Mouse (Mus musculus) neural tube, embryonic 11.5 days (tissue): Measurements from ENCODE around the gene Rbm47. TPM values are rescaled to one million over a fixed set of nuclear protein-coding genes. Genes with fewer than 3 reads are reported as not detected.
"Not testable (repeated sequence)": the region's sequence is repeated elsewhere in the genome, so short reads cannot be mapped to it uniquely, and the experiment has no call there.

Source experiments
- ATAC-seq: fragments of 200-750 bp; cut with Nextera tagmentation; 2 replicates; pipeline ENCODE4 v1.8.0; 2017; ENCODE audit warnings: moderate number of reproducible peaks, mild to moderate bottlenecking, moderate TSS enrichment, moderate library complexity; ENCODE audit not compliant: insufficient read depth, low FRiP score, low TSS enrichment
- DNase-seq: peaks from one replicate; pipeline ENCODE4 v3.0.0-alpha.2; 2015; ENCODE audit warnings: low spot score
- H3K27ac ChIP-seq: fragments of 300-500 bp; sonication (generic); 2 replicates; pipeline ENCODE4 v1.5.1; 2014; ENCODE audit warnings: low read depth, mild to moderate bottlenecking, low read length
- H3K27me3 ChIP-seq: fragments of 300-500 bp; sonication (generic); 2 replicates; pipeline ENCODE4 v1.6.1; 2014; ENCODE audit warnings: mild to moderate bottlenecking, low read length, mixed read lengths; ENCODE audit not compliant: control insufficient read depth, insufficient read depth
- H3K36me3 ChIP-seq: fragments of 300-500 bp; sonication (generic); 2 replicates; pipeline ENCODE4 v1.6.1; 2014; ENCODE audit warnings: mild to moderate bottlenecking, low read length, moderate library complexity, mixed read lengths; ENCODE audit not compliant: control insufficient read depth, insufficient read depth
- H3K4me1 ChIP-seq: fragments of 300-500 bp; sonication (generic); 2 replicates; pipeline ENCODE4 v1.6.1; 2014; ENCODE audit warnings: low read length, mixed read lengths; ENCODE audit not compliant: control insufficient read depth, insufficient read depth
- H3K4me2 ChIP-seq: fragments of 300-500 bp; sonication (generic); 2 replicates; pipeline ENCODE4 v1.6.1; 2014; ENCODE audit warnings: low read depth, mild to moderate bottlenecking, moderate library complexity
- H3K4me3 ChIP-seq: fragments of 300-500 bp; sonication (generic); 2 replicates; pipeline ENCODE4 v1.5.1; 2014; ENCODE audit warnings: low read depth, low read length
- H3K9ac ChIP-seq: fragments of 300-500 bp; sonication (generic); 2 replicates; pipeline ENCODE4 v1.6.1; 2014; ENCODE audit warnings: mild to moderate bottlenecking, low read length
- H3K9me3 ChIP-seq: fragments of 300-500 bp; sonication (generic); 2 replicates; pipeline ENCODE4 v1.6.1; 2016; ENCODE audit warnings: low read length; ENCODE audit not compliant: control insufficient read depth
- WGBS: fragments of 180-500 bp; shearing (Covaris S2); extraction: QIAGEN DNeasy Blood & Tissue Kit; methylation state at CpG from one replicate; pipeline ENCODE4 v1.1.7; 2014; 5-methylcytosine and 5-hydroxymethylcytosine counted together
- polyA plus RNA-seq: library from polyadenylated mRNA; unstranded; fragments of >200 nt; fragmentation: Nextera tagmentation; extraction: Ambion mirVana; gene quantifications from 2 replicates; pipeline ENCODE4 v1.2.1, GENCODE M21; 2014

The Rbm47 gene
- polyA plus RNA-seq, 1 experiment from 2014 or later = 1.9 TPM

- H3K27me3 ChIP-seq = no peaks in the 10 kb centered on the region
- no peaks in the 10 kb centered on the region for H3K36me3 ChIP-seq
- H3K4me1 ChIP-seq = no peaks in the 10 kb centered on the region
- H3K9me3 ChIP-seq = no peaks in the 10 kb centered on the region
- WGBS = 70% methylated on average over 14 of the region's 14 CpGs
- no peak for DNase-seq
- no peak within 1 kb of the TSS for H3K4me3 ChIP-seq
- H3K4me2 ChIP-seq = no peak within 1 kb of the TSS
- H3K27ac ChIP-seq = no peak within 1 kb of the TSS
- no peak within 1 kb of the TSS for H3K9ac ChIP-seq
- ATAC-seq = no peak
Observed at GRCm38 (mm10) chr5:66004134-66004925, 168.6 kb downstream of the Rbm47 start, which contains the start of gene 9130230L23Rik. Gene 9130230L23Rik, minus strand, starts transcription at chr5:66004285.

- no peak for DNase-seq
- Histone ChIP-seq H3K27me3 (no peaks in the 10 kb centered on the region), H3K4me1 (no peaks in the 10 kb centered on the region), H3K9ac (no peak overlapping the region), H3K9me3 (no peaks in the 10 kb centered on the region), H3K4me2 (no peak overlapping the region), H3K4me3 (no peak overlapping the region), H3K27ac (no peak overlapping the region), H3K36me3 (no peaks in the 10 kb centered on the region)
- ATAC-seq = no peak
- WGBS = 75% methylated on average over 5 of the region's 5 CpGs
Observed at GRCm38 (mm10) chr5:66001232-66001631, 171.7 kb downstream of the Rbm47 start.

GRCm38 (mm10) chr5:66000567-66001125, 172.3 kb downstream of the Rbm47 start:
- Histone ChIP-seq H3K9me3 (no peaks in the 10 kb centered on the region), H3K27ac (no peak overlapping the region), H3K4me2 (no peak overlapping the region), H3K9ac (no peak overlapping the region), H3K4me1 (no peaks in the 10 kb centered on the region), H3K27me3 (no peaks in the 10 kb centered on the region), H3K36me3 (no peaks in the 10 kb centered on the region), H3K4me3 (no peak overlapping the region)
- 75% methylated on average over 6 of the region's 6 CpGs for WGBS
- DNase-seq = no peak
- no peak for ATAC-seq

- H3K4me1 ChIP-seq = no peaks in the 10 kb centered on the region
- no peak overlapping the region for H3K9ac ChIP-seq
- H3K4me3 ChIP-seq = no peak overlapping the region
- H3K36me3 ChIP-seq = no peaks in the 10 kb centered on the region
- H3K9me3 ChIP-seq = no peaks in the 10 kb centered on the region
- no peak overlapping the region for H3K4me2 ChIP-seq
- no peaks in the 10 kb centered on the region for H3K27me3 ChIP-seq
- 83% methylated on average over 7 of the region's 7 CpGs for WGBS
- ATAC-seq (no peak), DNase-seq (no peak)
- H3K27ac ChIP-seq = no peak overlapping the region
Observed at GRCm38 (mm10) chr5:66000074-66000473, 172.8 kb downstream of the Rbm47 start.

- WGBS = 91% methylated on average over 7 of the region's 7 CpGs
Observed at GRCm38 (mm10) chr5:65999106-65999505, 173.8 kb downstream of the Rbm47 start.

DNA sequence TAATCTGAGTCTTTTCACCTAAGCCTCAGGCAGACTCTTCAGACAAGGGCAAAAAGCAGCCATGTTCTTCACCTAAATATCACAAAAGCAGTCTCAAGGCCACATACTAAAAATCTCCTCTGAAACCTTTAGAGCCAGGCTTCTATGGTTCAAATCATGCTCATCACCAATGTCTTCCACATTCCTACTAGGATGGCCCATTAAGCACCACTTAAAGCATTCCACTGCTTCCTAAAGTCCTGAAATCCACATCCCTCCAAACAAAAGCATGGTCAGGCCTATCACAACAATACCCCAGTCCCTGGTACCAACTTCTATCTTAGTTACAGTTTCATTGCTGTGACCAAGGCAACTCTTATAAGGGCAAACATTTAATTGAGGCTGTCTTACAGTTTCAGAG, 175.1 kb downstream of the Rbm47 start:
- Histone ChIP-seq H3K4me2 (no peak overlapping the region), H3K9me3 (no peaks in the 10 kb centered on the region), H3K27me3 (no peaks in the 10 kb centered on the region), H3K4me3 (no peak overlapping the region), H3K4me1 (no peaks in the 10 kb centered on the region), H3K27ac (no peak overlapping the region), H3K9ac (no peak overlapping the region), H3K36me3 (no peaks in the 10 kb centered on the region)
- ATAC-seq = no peak
- DNase-seq = no peak

More at GRCm38 (mm10) chr5:65999106-65999505, 173.8 kb downstream of the Rbm47 start:
- Histone ChIP-seq H3K9ac (no peak overlapping the region), H3K9me3 (no peaks in the 10 kb centered on the region), H3K4me3 (no peak overlapping the region), H3K4me2 (no peak overlapping the region), H3K27me3 (no peaks in the 10 kb centered on the region), H3K4me1 (no peaks in the 10 kb centered on the region), H3K27ac (no peak overlapping the region), H3K36me3 (no peaks in the 10 kb centered on the region)
- ATAC-seq = no peak
- no peak for DNase-seq

- no peak overlapping the region for H3K4me3 ChIP-seq
- 84% methylated on average over 6 of the region's 6 CpGs for WGBS
- H3K9ac ChIP-seq = no peak overlapping the region
- H3K27me3 ChIP-seq = no peaks in the 10 kb centered on the region
- H3K27ac ChIP-seq = no peak overlapping the region
- ATAC-seq (no peak), DNase-seq (no peak)
- no peaks in the 10 kb centered on the region for H3K4me1 ChIP-seq
- H3K4me2 ChIP-seq = no peak overlapping the region
- no peaks in the 10 kb centered on the region for H3K9me3 ChIP-seq
- H3K36me3 ChIP-seq = no peaks in the 10 kb centered on the region
Observed at GRCm38 (mm10) chr5:65994643-65995042, 178.3 kb downstream of the Rbm47 start.

GRCm38 (mm10) chr5:65991191-65991590, 181.7 kb downstream of the Rbm47 start:
- ATAC-seq (no peak), DNase-seq (no peak)
- Histone ChIP-seq H3K9me3 (no peaks in the 10 kb centered on the region), H3K36me3 (no peaks in the 10 kb centered on the region), H3K9ac (no peak overlapping the region), H3K4me3 (no peak overlapping the region), H3K27ac (no peak overlapping the region), H3K4me1 (no peaks in the 10 kb centered on the region), H3K4me2 (no peak overlapping the region), H3K27me3 (no peaks in the 10 kb centered on the region)
- WGBS = 91% methylated on average over 2 of the region's 2 CpGs

GRCm38 (mm10) chr5:65987004-65987403, 185.9 kb downstream of the Rbm47 start:
- not testable (repeated sequence) for ATAC-seq, H3K36me3 ChIP-seq, H3K27ac ChIP-seq, H3K4me2 ChIP-seq, H3K4me3 ChIP-seq, H3K27me3 ChIP-seq, DNase-seq, H3K9ac ChIP-seq, H3K4me1 ChIP-seq, H3K9me3 ChIP-seq
- WGBS = 73% methylated on average over 3 of the region's 3 CpGs
